Mouse (Mus musculus) stomach, embryonic 14.5 days (tissue): ENCODE results near the gene Sfxn5. TPM values are rescaled to one million over a fixed set of nuclear protein-coding genes. Genes with fewer than 3 reads are reported as not detected.

Source experiments
- ATAC-seq: fragments of 200-750 bp; cut with Nextera tagmentation; 2 replicates; pipeline ENCODE4 v1.8.0; 2017; ENCODE audit warnings: low read depth, moderate TSS enrichment; ENCODE audit not compliant: insufficient number of reproducible peaks, insufficient read depth, low FRiP score
- H3K27ac ChIP-seq: fragments of 300-500 bp; sonication (generic); 2 replicates; pipeline ENCODE4 v1.5.1; 2014; ENCODE audit warnings: mild to moderate bottlenecking, low read length, moderate library complexity, mixed read lengths
- H3K27me3 ChIP-seq: fragments of 300-500 bp; sonication (generic); 2 replicates; pipeline ENCODE4 v1.6.1; 2014; ENCODE audit warnings: low read length, control low read depth, mixed read lengths; ENCODE audit not compliant: control insufficient read depth, insufficient read depth
- H3K36me3 ChIP-seq: fragments of 300-500 bp; sonication (generic); 2 replicates; pipeline ENCODE4 v1.6.1; 2014; ENCODE audit warnings: mild to moderate bottlenecking, control low read depth, low read length, moderate library complexity, mixed read lengths; ENCODE audit not compliant: control insufficient read depth, insufficient read depth
- H3K4me1 ChIP-seq: fragments of 300-500 bp; sonication (generic); 2 replicates; pipeline ENCODE4 v1.6.1; 2014; ENCODE audit warnings: low read length, control low read depth, mixed read lengths; ENCODE audit not compliant: control insufficient read depth, insufficient read depth
- H3K4me2 ChIP-seq: fragments of 300-500 bp; sonication (generic); replicated peaks from 2 replicates; pipeline ENCODE4 v1.6.1; 2014; ENCODE audit warnings: low read depth, low read length, control low read depth
- H3K4me3 ChIP-seq: fragments of 300-500 bp; sonication (generic); 2 replicates; pipeline ENCODE4 v1.5.1; 2014; ENCODE audit warnings: low read depth, low read length, control low read depth
- H3K9ac ChIP-seq: fragments of 300-500 bp; sonication (generic); replicated peaks from 2 replicates; pipeline ENCODE4 v1.6.1; 2014; ENCODE audit warnings: low read depth, mild to moderate bottlenecking, control low read depth, low read length, moderate library complexity, mixed read lengths
- H3K9me3 ChIP-seq: fragments of 300-500 bp; sonication (generic); 2 replicates; pipeline ENCODE4 v1.6.1; 2016; ENCODE audit warnings: low read depth, low read length, control low read depth; ENCODE audit not compliant: control insufficient read depth
- WGBS: fragments of 180-500 bp; shearing (Covaris S2); extraction: QIAGEN DNeasy Blood & Tissue Kit; methylation state at CpG from one replicate; pipeline ENCODE4 v1.1.7; 2014; 5-methylcytosine and 5-hydroxymethylcytosine counted together
- polyA plus RNA-seq: library from polyadenylated mRNA; unstranded; fragments of >200 nt; fragmentation: Nextera tagmentation; extraction: Ambion mirVana; gene quantifications from 2 replicates; pipeline ENCODE4 v1.2.1, GENCODE M21; 2014

Gene Sfxn5
- polyA plus RNA-seq, 1 experiment from 2014 or later = 13.0 TPM

- H3K4me3 ChIP-seq = no peak overlapping the region
- no peaks in the 10 kb centered on the region for H3K9me3 ChIP-seq
- H3K27me3 ChIP-seq = no peaks in the 10 kb centered on the region
- WGBS = 40% methylated on average over 6 of the region's 6 CpGs
- H3K36me3 ChIP-seq = peaks cover 12% of the 10 kb centered on the region
- no peaks in the 10 kb centered on the region for H3K4me1 ChIP-seq
- H3K9ac ChIP-seq = no peak overlapping the region
- peak; percentile 73 for ATAC-seq
- H3K4me2 ChIP-seq = no peak overlapping the region
- no peak overlapping the region for H3K27ac ChIP-seq
Observed at GRCm38 (mm10) chr6:85346028-85346634, 12.9 kb upstream of the Sfxn5 start.

GRCm38 (mm10) chr6:85344929-85345328, 11.7 kb upstream of the Sfxn5 start:
- Histone ChIP-seq H3K4me1 (no peaks in the 10 kb centered on the region), H3K27me3 (no peaks in the 10 kb centered on the region)
- no peak for ATAC-seq

GRCm38 (mm10) chr6:85343027-85343426, 9.8 kb upstream of the Sfxn5 start:
- Histone ChIP-seq H3K27me3 (no peaks in the 10 kb centered on the region), H3K4me3 (no peak overlapping the region), H3K27ac (no peak overlapping the region), H3K4me2 (no peak overlapping the region), H3K9me3 (no peaks in the 10 kb centered on the region), H3K9ac (no peak overlapping the region), H3K36me3 (peaks cover 12% of the 10 kb centered on the region), H3K4me1 (no peaks in the 10 kb centered on the region)
- WGBS = 86% methylated on average over 8 of the region's 8 CpGs
- ATAC-seq = no peak

More at GRCm38 (mm10) chr6:85344929-85345328, 11.7 kb upstream of the Sfxn5 start:
- Histone ChIP-seq H3K27ac (no peak overlapping the region), H3K36me3 (peaks cover 12% of the 10 kb centered on the region), H3K4me2 (no peak overlapping the region), H3K4me3 (no peak overlapping the region), H3K9ac (no peak overlapping the region), H3K9me3 (no peaks in the 10 kb centered on the region)

- Histone ChIP-seq H3K36me3 (peaks cover 5% of the 10 kb centered on the region; the same call in 1 of the 2 replicates), H3K4me1 (no peaks in the 10 kb centered on the region), H3K9me3 (no peaks in the 10 kb centered on the region), H3K27me3 (no peaks in the 10 kb centered on the region), H3K27ac (no peak overlapping the region), H3K4me2 (no peak overlapping the region), H3K4me3 (no peak overlapping the region), H3K9ac (no peak overlapping the region)
- ATAC-seq = no peak
- WGBS = 65% methylated on average over 13 of the region's 13 CpGs
Observed at GRCm38 (mm10) chr6:85341814-85342501, 8.7 kb upstream of the Sfxn5 start.

GRCm38 (mm10) chr6:85340184-85340583, 7.0 kb upstream of the Sfxn5 start:
- H3K9me3 ChIP-seq = no peaks in the 10 kb centered on the region
- no peaks in the 10 kb centered on the region for H3K27me3 ChIP-seq
- no peaks in the 10 kb centered on the region for H3K4me1 ChIP-seq
- H3K9ac ChIP-seq = no peak overlapping the region
- H3K4me2 ChIP-seq = no peak overlapping the region
- H3K27ac ChIP-seq = no peak overlapping the region
- no peak overlapping the region for H3K4me3 ChIP-seq
- H3K36me3 ChIP-seq = peaks cover 5% of the 10 kb centered on the region; the same call in 1 of the 2 replicates
- no peak for ATAC-seq
- WGBS = 70% methylated on average over 12 of the region's 12 CpGs

- Histone ChIP-seq H3K9me3 (no peaks in the 10 kb centered on the region), H3K27me3 (no peaks in the 10 kb centered on the region), H3K4me2 (no peak overlapping the region), H3K27ac (no peak overlapping the region), H3K4me1 (no peaks in the 10 kb centered on the region), H3K4me3 (no peak overlapping the region), H3K36me3 (peaks cover 5% of the 10 kb centered on the region; the same call in 1 of the 2 replicates), H3K9ac (no peak overlapping the region)
- ATAC-seq = no peak
- 73% methylated on average over 1 of the region's 1 CpGs for WGBS
Observed at GRCm38 (mm10) chr6:85339273-85339901, 6.2 kb upstream of the Sfxn5 start.

GRCm38 (mm10) chr6:85336944-85337343, 3.7 kb upstream of the Sfxn5 start:
- ATAC-seq = no peak
- H3K27me3 ChIP-seq = no peaks in the 10 kb centered on the region
- H3K4me1 ChIP-seq = peaks cover under 1% of the 10 kb centered on the region; the same call in 1 of the 2 replicates
- no peak overlapping the region for H3K4me3 ChIP-seq
- H3K27ac ChIP-seq = no peak overlapping the region
- WGBS = 82% methylated on average over 9 of the region's 9 CpGs
- no peak overlapping the region for H3K9ac ChIP-seq
- H3K4me2 ChIP-seq = no peak overlapping the region
- peaks cover 5% of the 10 kb centered on the region; the same call in 1 of the 2 replicates for H3K36me3 ChIP-seq
- H3K9me3 ChIP-seq = no peaks in the 10 kb centered on the region

- H3K9me3 ChIP-seq = no peaks in the 10 kb centered on the region
- ATAC-seq = no peak
- H3K4me2 ChIP-seq = no peak overlapping the region
- 65% methylated on average over 3 of the region's 3 CpGs for WGBS
- peaks cover 7% of the 10 kb centered on the region; the same call in 1 of the 2 replicates for H3K4me1 ChIP-seq
- no peak overlapping the region for H3K27ac ChIP-seq
- no peaks in the 10 kb centered on the region for H3K36me3 ChIP-seq
- H3K27me3 ChIP-seq = no peaks in the 10 kb centered on the region
- H3K9ac ChIP-seq = no peak overlapping the region
- no peak overlapping the region for H3K4me3 ChIP-seq
Observed at GRCm38 (mm10) chr6:85335352-85335751, 2.1 kb upstream of the Sfxn5 start.
